Mouse (Mus musculus) kidney, postnatal 0 days (tissue): ENCODE data around the gene Tmem211. TPM values are rescaled to one million over a fixed set of nuclear protein-coding genes. Genes with fewer than 3 reads are reported as not detected.

Experiments
- ATAC-seq: fragments of 200-750 bp; cut with Nextera tagmentation; replicated peaks from 2 replicates; pipeline ENCODE4 v1.8.0; 2017; ENCODE audit warnings: low read depth, moderate number of reproducible peaks, moderate TSS enrichment, moderate library complexity; ENCODE audit not compliant: low FRiP score
- DNase-seq: peaks from one replicate; pipeline ENCODE4 v3.0.0-alpha.2; 2016; ENCODE audit warnings: low spot score
- H3K27ac ChIP-seq: fragments of 300-500 bp; sonication (generic); 2 replicates; pipeline ENCODE4 v1.5.1; 2014; ENCODE audit warnings: mild to moderate bottlenecking
- H3K27me3 ChIP-seq: fragments of 300-500 bp; sonication (generic); 2 replicates; pipeline ENCODE4 v1.6.1; 2014; ENCODE audit warnings: low read length, mixed read lengths; ENCODE audit not compliant: insufficient read depth
- H3K36me3 ChIP-seq: fragments of 300-500 bp; sonication (generic); 2 replicates; pipeline ENCODE4 v1.6.1; 2014; ENCODE audit warnings: low read length, mixed read lengths; ENCODE audit not compliant: insufficient read depth
- H3K4me1 ChIP-seq: fragments of 300-500 bp; sonication (generic); replicated peaks from 2 replicates; pipeline ENCODE4 v1.6.1; 2014; ENCODE audit warnings: antibody characterized with exemption, low read length, mixed read lengths; ENCODE audit not compliant: insufficient read depth
- H3K4me2 ChIP-seq: fragments of 300-500 bp; sonication (generic); 2 replicates; pipeline ENCODE4 v1.6.1; 2014; ENCODE audit warnings: mild to moderate bottlenecking, low read length, moderate library complexity, mixed read lengths
- H3K4me3 ChIP-seq: fragments of 300-500 bp; sonication (generic); replicated peaks from 2 replicates; pipeline ENCODE4 v1.5.1; 2014; ENCODE audit warnings: low read depth, low read length
- H3K9ac ChIP-seq: fragments of 300-500 bp; sonication (generic); 2 replicates; pipeline ENCODE4 v1.6.1; 2014; ENCODE audit warnings: low read depth, low read length
- H3K9me3 ChIP-seq: fragments of 300-500 bp; sonication (generic); replicated peaks from 2 replicates; pipeline ENCODE4 v1.6.1; 2016; ENCODE audit warnings: low read length, inconsistent platforms, mixed read lengths
- CTCF ChIP-seq: IDR thresholded peaks from 2 replicates; pipeline ENCODE4 v1.5.1; 2016; ENCODE audit warnings: antibody characterized with exemption, low read depth, mild to moderate bottlenecking, moderate library complexity
- WGBS: fragments of 180-500 bp; shearing (Covaris S2); extraction: QIAGEN DNeasy Blood & Tissue Kit; methylation state at CpG from one replicate; pipeline ENCODE4 v1.1.7; 2014; 5-methylcytosine and 5-hydroxymethylcytosine counted together
- polyA plus RNA-seq: library from polyadenylated mRNA; unstranded; fragments of >200 nt; fragmentation: Nextera tagmentation; extraction: Ambion mirVana; gene quantifications from 2 replicates; pipeline ENCODE4 v1.2.1, GENCODE M21; 2015

The Tmem211 gene
- polyA plus RNA-seq, 1 experiment from 2014 or later, result 0.12 TPM

DNA sequence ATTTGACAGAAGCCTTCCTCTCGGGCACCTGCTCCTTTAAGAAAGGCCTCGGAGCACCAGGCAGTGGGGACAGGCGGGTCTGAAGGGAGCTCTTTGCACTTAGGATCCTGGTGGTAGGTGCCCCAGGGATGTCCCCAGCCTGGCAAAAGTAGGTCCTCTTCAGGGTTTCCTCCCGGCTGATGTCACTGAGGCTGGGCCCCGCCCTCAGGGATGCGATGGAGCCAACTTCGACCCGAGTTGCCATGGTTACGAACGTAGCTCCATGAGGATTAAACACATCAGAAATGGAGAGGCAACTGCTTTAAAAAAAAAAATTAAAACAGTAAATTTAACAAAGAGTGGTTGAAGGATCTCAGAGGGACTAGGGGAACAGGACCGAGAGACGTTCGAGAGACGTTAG is 34.8 kb upstream of the Tmem211 start:
- H3K4me1 ChIP-seq, result 0 out of 2 replicates have a peak, but pooled peaks cover 4% of the 10 kb centered on the region
- TF ChIP-seq CTCF, result no peak
- no peaks in the 10 kb centered on the region for H3K27me3 ChIP-seq
- ATAC-seq (no peak), DNase-seq (no peak)
- H3K9me3 ChIP-seq, result no peaks in the 10 kb centered on the region
- 83% methylated on average over 14 of the region's 14 CpGs for WGBS
- H3K27ac ChIP-seq, result no peak overlapping the region
- H3K36me3 ChIP-seq, result 0 out of 2 replicates have a peak, but pooled peaks cover 13% of the 10 kb centered on the region
- no peak overlapping the region for H3K4me3 ChIP-seq
- H3K4me2 ChIP-seq, result no peak overlapping the region
- no peak overlapping the region for H3K9ac ChIP-seq

GRCm38 (mm10) chr5:113193762-113194161 is 32.9 kb upstream of the Tmem211 start:
- no peak for TF ChIP-seq CTCF
- WGBS, result 90% methylated on average over 18 of the region's 18 CpGs
- Histone ChIP-seq H3K9ac (no peak overlapping the region), H3K27me3 (no peaks in the 10 kb centered on the region), H3K4me1 (0 out of 2 replicates have a peak, but pooled peaks cover 4% of the 10 kb centered on the region), H3K36me3 (0 out of 2 replicates have a peak, but pooled peaks cover 7% of the 10 kb centered on the region), H3K27ac (no peak overlapping the region), H3K4me2 (no peak overlapping the region), H3K4me3 (no peak overlapping the region), H3K9me3 (no peaks in the 10 kb centered on the region)
- ATAC-seq, result no peak
- DNase-seq, result no peak

GRCm38 (mm10) chr5:113195451-113195850 is 31.3 kb upstream of the Tmem211 start:
- Histone ChIP-seq H3K27ac (no peak overlapping the region), H3K4me2 (no peak overlapping the region), H3K9ac (no peak overlapping the region), H3K36me3 (0 out of 2 replicates have a peak, but pooled peaks cover 2% of the 10 kb centered on the region), H3K27me3 (no peaks in the 10 kb centered on the region), H3K4me1 (0 out of 2 replicates have a peak, but pooled peaks cover 4% of the 10 kb centered on the region), H3K9me3 (no peaks in the 10 kb centered on the region), H3K4me3 (no peak overlapping the region)
- WGBS, result 81% methylated on average over 12 of the region's 12 CpGs
- no peak for TF ChIP-seq CTCF
- ATAC-seq (no peak), DNase-seq (no peak)

- DNase-seq (no peak), ATAC-seq (no peak)
- no peaks in the 10 kb centered on the region for H3K36me3 ChIP-seq
- H3K4me1 ChIP-seq, result 0 out of 2 replicates have a peak, but pooled peaks cover 4% of the 10 kb centered on the region
- no peak overlapping the region for H3K27ac ChIP-seq
- H3K9me3 ChIP-seq, result no peaks in the 10 kb centered on the region
- no peak overlapping the region for H3K9ac ChIP-seq
- H3K4me2 ChIP-seq, result no peak overlapping the region
- WGBS, result 93% methylated on average over 6 of the region's 6 CpGs
- no peak overlapping the region for H3K4me3 ChIP-seq
- H3K27me3 ChIP-seq, result no peaks in the 10 kb centered on the region
- no peak for TF ChIP-seq CTCF
Observed at GRCm38 (mm10) chr5:113195907-113196306, 30.8 kb upstream of the Tmem211 start.

DNA sequence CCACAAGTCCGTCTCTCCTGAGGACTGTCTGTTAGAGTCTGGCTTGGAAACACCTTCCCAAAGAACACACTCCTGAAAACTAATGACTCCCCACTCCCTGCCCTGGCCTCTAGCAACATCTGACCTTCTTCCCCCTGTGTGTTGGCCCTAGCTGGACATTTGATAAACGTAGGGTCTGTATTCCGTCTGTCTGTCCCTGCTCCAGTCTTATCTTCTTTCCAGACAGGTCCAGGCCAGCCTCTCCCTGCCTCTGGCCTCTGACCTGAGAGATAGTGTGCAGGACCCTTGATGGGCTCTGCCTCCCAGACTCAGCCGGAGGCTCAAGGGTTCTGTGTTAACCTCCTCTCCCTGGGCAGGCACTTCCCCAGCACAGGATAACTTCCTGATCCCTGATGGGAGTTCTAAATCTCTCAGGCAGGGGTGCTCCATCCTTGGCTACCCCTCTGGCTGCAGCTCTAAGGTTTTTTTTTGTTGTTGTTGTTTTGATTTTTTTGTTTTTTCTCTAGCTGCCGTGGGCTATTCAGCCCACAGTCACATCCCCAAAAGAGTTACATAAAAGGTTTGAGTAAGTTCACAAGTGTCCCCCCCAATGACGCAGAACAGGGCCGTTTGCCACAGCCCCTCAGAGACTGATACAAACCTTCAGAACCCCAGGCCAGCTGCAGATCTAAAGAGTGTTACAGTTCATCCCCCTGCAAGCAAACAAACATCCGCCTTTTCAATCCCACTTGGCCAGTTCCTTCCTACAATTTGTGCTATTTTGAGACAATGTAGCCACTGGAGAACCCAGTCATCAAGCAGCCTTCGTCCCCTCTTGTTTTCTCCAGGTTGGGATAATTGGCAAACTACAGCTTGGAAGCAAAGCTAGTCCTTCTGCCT is 29.6 kb upstream of the Tmem211 start:
- H3K27me3 ChIP-seq, result no peaks in the 10 kb centered on the region
- no peak overlapping the region for H3K4me3 ChIP-seq
- no peak for TF ChIP-seq CTCF
- peak overlapping the region; percentile 73 for H3K27ac ChIP-seq
- 0 out of 2 replicates have a peak, but pooled peaks cover 4% of the 10 kb centered on the region for H3K4me1 ChIP-seq
- DNase-seq (peak; percentile 47), ATAC-seq (no peak)
- H3K36me3 ChIP-seq, result no peaks in the 10 kb centered on the region
- H3K9me3 ChIP-seq, result no peaks in the 10 kb centered on the region
- H3K4me2 ChIP-seq, result no peak overlapping the region
- no peak overlapping the region for H3K9ac ChIP-seq
- WGBS, result 46% methylated on average over 9 of the region's 9 CpGs

GRCm38 (mm10) chr5:113199126-113199771 is 27.5 kb upstream of the Tmem211 start:
- Histone ChIP-seq H3K4me3 (no peak overlapping the region), H3K27ac (peak overlapping the region; percentile 54; the same call in 1 of the 2 replicates), H3K9me3 (no peaks in the 10 kb centered on the region), H3K4me1 (0 out of 2 replicates have a peak, but pooled peaks cover 4% of the 10 kb centered on the region), H3K9ac (no peak overlapping the region), H3K27me3 (no peaks in the 10 kb centered on the region), H3K36me3 (0 out of 2 replicates have a peak, but pooled peaks cover 2% of the 10 kb centered on the region), H3K4me2 (no peak overlapping the region)
- 42% methylated on average over 8 of the region's 8 CpGs for WGBS
- no peak for TF ChIP-seq CTCF
- ATAC-seq (no peak), DNase-seq (no peak)
